ENCODE assay signal across 16 mouse cellular contexts in genomic region chr11:33074541-33074940, GRCm38 (mm10).
DNase-seq lines count a peak whose midpoint lies in the region; ATAC-seq lines count a peak whose summit lies in the region.
"Had no signal": no experiment of that assay in that cellular context is flagged by ENCODE, and none has a peak within 500 bp of the region (broad histone marks: within the 10 kb centered on the region; RNA-seq: fewer than 3 reads in every experiment).

No protein-coding gene starts in this region.

- DNase-seq in heart, adult 18-20 months, result peak; percentile 34 to 50
- DNase-seq in heart, postnatal 4 days, result no peak
- DNase-seq in lung, adult 18-20 months, result no peak
- DNase-seq in heart, postnatal 10 days, result peak; percentile 31 to 44
- DNase-seq: adrenal gland, adult 2 months; cerebellum, adult 8-10 months; kidney, adult 9 months; kidney, postnatal 25 days; thymus, postnatal 14 days had no signal

- 58% methylated on average over 7 of the region's 7 CpGs for WGBS in lung, embryonic 15.5 days
- WGBS in limb, embryonic 13.5 days, result 67% methylated on average over 7 of the region's 7 CpGs

- H3K27ac ChIP-seq in lung, embryonic 15.5 days, result peak overlapping the region; percentile 77
- peak overlapping the region; percentile 72 for H3K27ac ChIP-seq in limb, embryonic 13.5 days
- H3K27ac ChIP-seq: hindbrain, embryonic 14.5 days; liver, embryonic 14.5 days had no signal

- ATAC-seq in lung, embryonic 15.5 days (ENCODE audit: borderline replicate concordance, extremely low read depth, low FRiP score, low TSS enrichment), result no peak
- no peak; the same call in 1 of the 2 replicates for ATAC-seq in limb, embryonic 13.5 days (ENCODE audit: low FRiP score, low read depth)
- no peak for ATAC-seq in CD4-positive, CD25-positive, alpha-beta regulatory T cell, adult 4 months

- H3K9ac ChIP-seq in lung, embryonic 15.5 days, result no peak overlapping the region
- H3K9ac ChIP-seq in limb, embryonic 13.5 days, result no peak overlapping the region
- H3K9ac ChIP-seq: embryonic facial prominence, embryonic 12.5 days; hindbrain, embryonic 14.5 days; liver, embryonic 14.5 days had no signal

- no peaks in the 10 kb centered on the region for H3K9me3 ChIP-seq in lung, embryonic 15.5 days
- no peaks in the 10 kb centered on the region for H3K9me3 ChIP-seq in limb, embryonic 13.5 days
- H3K9me3 ChIP-seq: embryonic facial prominence, embryonic 12.5 days had no signal

- H3K36me3 ChIP-seq in lung, embryonic 15.5 days, result no peaks in the 10 kb centered on the region
- no peaks in the 10 kb centered on the region for H3K36me3 ChIP-seq in limb, embryonic 13.5 days
- H3K36me3 ChIP-seq: embryonic facial prominence, embryonic 12.5 days had no signal

- intact Hi-C loops in heart, postnatal 10 days (cut with DNase I), result no loop called here

- H3K4me1 ChIP-seq in lung, embryonic 15.5 days, result peaks cover 10% of the 10 kb centered on the region; the same call in 1 of the 2 replicates
- H3K4me1 ChIP-seq in limb, embryonic 13.5 days, result peaks cover 68% of the 10 kb centered on the region

- no peaks in the 10 kb centered on the region for H3K27me3 ChIP-seq in lung, embryonic 15.5 days
- no peaks in the 10 kb centered on the region for H3K27me3 ChIP-seq in limb, embryonic 13.5 days
- H3K27me3 ChIP-seq: embryonic facial prominence, embryonic 12.5 days had no signal

- H3K4me2 ChIP-seq in lung, embryonic 15.5 days, result no peak overlapping the region
- H3K4me2 ChIP-seq in limb, embryonic 13.5 days (replicated peaks), result no peak overlapping the region
- H3K4me2 ChIP-seq: embryonic facial prominence, embryonic 12.5 days; hindbrain, embryonic 14.5 days had no signal

- H3K4me3 ChIP-seq in lung, embryonic 15.5 days, result no peak overlapping the region
- no peak overlapping the region for H3K4me3 ChIP-seq in limb, embryonic 13.5 days
- H3K4me3 ChIP-seq: embryonic facial prominence, embryonic 12.5 days; myocyte had no signal

Comparison
In these comparisons a context has a peak if more than half of its experiments do, and no peak if none do; other contexts are left out.
1. DNase-seq: peak in heart, adult 18-20 months (2 of 2) and heart, postnatal 10 days (2 of 2); none in heart, postnatal 4 days (single experiment) and lung, adult 18-20 months (0 of 2).